Mouse (Mus musculus) spleen, adult 2 months (tissue): ENCODE results near the gene Gngt2. TPM values are rescaled to one million over a fixed set of nuclear protein-coding genes. Genes with fewer than 3 reads are reported as not detected.
A peak's percentile ranks its signal among the peaks of the same experiment; 100 is the strongest.

Experiments
- DNase-seq, 2 experiments: peaks; one replicate each; pipeline versions ENCODE4 v3.0.0 to v3.0.0-alpha.2; 2012 to 2021; ENCODE audit warnings: low spot score in 2 of 2, low read depth in 1 of 2
- H3K27ac ChIP-seq: fragments of 200-500 bp; 2 replicates; pipeline ENCODE4 v1.5.1; 2012; ENCODE audit warnings: low read length, inconsistent platforms; ENCODE audit not compliant: insufficient read depth
- H3K27me3 ChIP-seq: fragments of 200-500 bp; 2 replicates; pipeline ENCODE4 v1.6.1; 2012; ENCODE audit warnings: mild to moderate bottlenecking, moderate library complexity, low read length, inconsistent platforms; ENCODE audit not compliant: control insufficient read depth, insufficient read depth
- H3K36me3 ChIP-seq: fragments of 200-500 bp; 2 replicates; pipeline ENCODE4 v1.6.1; 2012; ENCODE audit warnings: mild to moderate bottlenecking, low read length, inconsistent platforms; ENCODE audit not compliant: control insufficient read depth, insufficient read depth
- H3K4me1 ChIP-seq: fragments of 200-500 bp; 2 replicates; pipeline ENCODE4 v1.6.1; 2011; ENCODE audit warnings: inconsistent platforms; ENCODE audit not compliant: control insufficient read depth, insufficient read depth, insufficient read length
- H3K4me3 ChIP-seq: fragments of 200-500 bp; 2 replicates; pipeline ENCODE4 v1.5.1; 2011; ENCODE audit warnings: mild to moderate bottlenecking, inconsistent platforms; ENCODE audit not compliant: insufficient read depth, insufficient read length; ENCODE audit errors: extremely low read depth
- CTCF ChIP-seq: fragments of 200-500 bp; IDR thresholded peaks from 2 replicates; pipeline ENCODE4 v1.5.1; 2011; ENCODE audit warnings: mild to moderate bottlenecking, inconsistent platforms; ENCODE audit not compliant: insufficient read depth, insufficient read length, insufficient replicate concordance; ENCODE audit errors: extremely low read depth
- POLR2A ChIP-seq: fragments of 200-500 bp; IDR thresholded peaks from 2 replicates; pipeline ENCODE4 v1.6.1; 2011; ENCODE audit warnings: low read depth, low read length, inconsistent platforms
- WGBS: fragments of 180-500 bp; shearing (Covaris S2); methylation state at CpG from one replicate; pipeline ENCODE4 v1.1.7; 2018; 5-methylcytosine and 5-hydroxymethylcytosine counted together
- polyA plus RNA-seq: library from polyadenylated mRNA; depleted of rRNA; stranded (reverse); fragments of >200 nt; gene quantifications from 2 replicates; pipeline ENCODE4 v1.2.3, GENCODE M21; 2012

Gngt2 gene
- polyA plus RNA-seq, 1 experiment = 30.4 TPM

DNA sequence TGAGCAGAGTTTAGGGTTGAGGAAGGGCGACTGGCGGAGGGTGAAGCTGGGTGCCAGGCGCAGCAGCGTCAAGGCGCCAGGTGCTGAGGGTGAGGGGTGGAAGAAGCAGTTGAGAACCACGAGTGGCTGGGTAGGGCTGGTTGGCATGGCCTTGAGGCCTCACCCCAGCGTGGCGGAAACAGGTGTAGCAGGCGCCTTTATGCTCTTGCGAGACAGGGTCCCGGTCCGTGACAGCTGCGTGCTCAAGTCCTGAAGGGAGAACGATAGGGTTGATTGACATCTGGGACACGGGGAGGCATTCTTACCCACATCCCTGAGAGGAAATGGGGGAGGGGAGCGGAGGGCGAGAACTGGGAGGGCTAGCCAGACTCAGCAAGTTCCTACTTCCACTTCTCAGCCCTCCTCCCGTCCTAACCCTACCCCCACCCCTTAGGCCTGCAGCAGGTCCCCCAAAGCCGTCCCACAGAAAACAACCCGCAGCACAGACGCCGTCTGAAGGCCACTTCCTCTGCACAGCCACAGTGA is 2.8 kb upstream of the Gngt2 start:
- peak; percentile 64 to 81 for DNase-seq
- WGBS = 4% methylated on average over 22 of the region's 22 CpGs
- no peaks in the 10 kb centered on the region for H3K27me3 ChIP-seq
- H3K36me3 ChIP-seq = peaks cover 17% of the 10 kb centered on the region
- peak overlapping the region; percentile 25; the same call in 1 of the 2 replicates for H3K4me3 ChIP-seq
- no peak for TF ChIP-seq CTCF
- no peak; the same call in 1 of the 2 replicates for TF ChIP-seq POLR2A
- peaks cover 72% of the 10 kb centered on the region for H3K4me1 ChIP-seq
- peak overlapping the region; percentile 90 for H3K27ac ChIP-seq

DNA sequence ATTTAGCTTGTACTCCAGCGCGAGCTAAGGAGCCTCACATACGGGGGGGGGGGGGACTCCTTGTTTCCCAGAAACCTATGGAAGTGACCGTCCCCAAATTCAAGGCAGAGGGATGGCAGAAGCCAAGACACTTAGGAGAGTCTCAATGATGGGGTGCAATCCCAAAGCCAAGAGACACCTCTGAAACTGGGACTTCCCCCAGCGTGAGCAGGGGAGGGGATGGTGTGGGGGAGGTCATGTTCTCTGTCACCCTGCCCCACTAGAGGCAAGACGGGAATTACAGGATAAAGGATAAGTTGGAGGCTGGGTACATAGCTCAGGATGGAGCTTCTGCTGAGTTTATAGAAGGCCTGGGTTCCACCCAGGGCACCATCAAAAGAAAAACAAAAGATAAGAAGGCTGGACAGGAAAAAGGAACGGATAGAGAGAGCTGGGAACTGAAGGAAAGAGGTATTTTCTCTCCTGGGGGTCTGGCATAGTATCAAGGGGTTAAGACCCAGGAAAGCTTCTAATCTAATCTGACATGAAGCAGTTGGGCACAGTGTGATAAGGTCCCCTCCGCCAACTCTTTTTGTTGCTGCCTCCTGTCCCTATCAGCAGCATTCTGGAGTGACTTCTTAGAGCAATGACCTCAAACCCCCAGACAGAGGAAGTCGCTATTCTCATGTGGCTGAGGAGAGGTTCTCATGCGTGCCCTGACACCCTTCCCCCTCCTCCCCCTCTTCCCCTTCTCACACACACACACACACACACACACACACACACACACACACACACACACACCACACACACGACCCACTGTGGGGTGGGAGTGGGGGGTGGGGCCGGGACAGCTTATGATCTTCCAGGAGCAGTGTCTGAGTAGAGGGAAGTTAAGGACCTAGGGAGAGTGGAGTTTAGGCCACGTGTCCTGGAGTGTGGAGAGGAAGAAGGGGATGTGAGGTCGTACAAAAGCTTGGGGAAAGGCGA is 2.0 kb upstream of the Gngt2 start:
- H3K36me3 ChIP-seq = peaks cover 17% of the 10 kb centered on the region
- H3K4me3 ChIP-seq = peak overlapping the region; percentile 25; the same call in 1 of the 2 replicates
- 3% methylated on average over 15 of the region's 15 CpGs for whole genome bisulfite sequencing
- peak overlapping the region; percentile 90 for H3K27ac ChIP-seq
- TF ChIP-seq POLR2A = no peak; the same call in 1 of the 2 replicates
- TF ChIP-seq CTCF = no peak
- peaks cover 66% of the 10 kb centered on the region for H3K4me1 ChIP-seq
- no peaks in the 10 kb centered on the region for H3K27me3 ChIP-seq
- peak; percentile 72 to 84 for DNase-seq

DNA sequence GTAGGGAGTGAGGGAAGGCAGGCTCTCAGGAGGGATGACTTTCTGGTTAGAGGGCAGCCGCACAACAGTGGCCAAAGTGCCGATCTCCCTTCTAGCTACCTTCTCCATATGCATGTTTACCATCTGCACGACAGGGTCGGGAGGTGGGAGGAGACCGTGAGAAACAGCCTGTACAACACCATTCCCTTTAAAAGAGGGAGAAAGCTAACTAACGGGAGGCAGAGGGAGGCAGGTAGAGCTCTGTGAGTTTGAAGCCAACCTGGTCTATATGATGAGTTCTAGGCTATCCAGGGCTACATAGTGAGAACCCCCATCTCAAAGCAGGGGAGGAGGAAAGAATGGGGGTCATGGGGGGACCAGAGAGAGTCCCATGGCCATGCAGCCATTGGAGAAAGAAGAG is 1.2 kb upstream of the Gngt2 start:
- DNase-seq = no peak
- peak overlapping the region; percentile 71 for H3K27ac ChIP-seq
- H3K4me3 ChIP-seq = no peak overlapping the region
- no peaks in the 10 kb centered on the region for H3K27me3 ChIP-seq
- peaks cover 61% of the 10 kb centered on the region for H3K4me1 ChIP-seq
- WGBS = 45% methylated on average over 6 of the region's 6 CpGs
- TF ChIP-seq CTCF = no peak
- TF ChIP-seq POLR2A = no peak
- peaks cover 17% of the 10 kb centered on the region for H3K36me3 ChIP-seq

DNA sequence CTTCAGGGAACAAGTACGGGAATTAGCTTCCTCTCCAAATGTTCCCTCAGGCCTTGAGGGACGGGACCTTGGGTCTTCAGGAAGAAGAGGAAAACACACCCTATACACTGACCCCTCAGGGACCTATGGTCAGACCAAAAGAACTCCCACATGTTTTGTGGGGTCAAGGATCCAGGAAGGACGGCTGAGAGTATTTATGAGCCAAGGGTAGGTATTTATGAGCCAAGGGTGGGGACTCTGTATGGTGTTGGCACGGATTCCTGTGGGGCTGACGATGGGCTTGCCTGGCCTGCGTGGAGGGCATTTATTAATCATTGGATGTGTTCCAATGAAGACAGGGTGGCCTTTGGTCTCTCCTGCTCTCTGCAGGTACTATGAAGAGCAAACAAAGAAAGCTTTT is 583 bp upstream of the Gngt2 start:
- 72% methylated on average over 6 of the region's 6 CpGs for WGBS
- H3K36me3 ChIP-seq = peaks cover 17% of the 10 kb centered on the region
- H3K4me3 ChIP-seq = no peak overlapping the region
- H3K27ac ChIP-seq = no peak overlapping the region
- no peak for DNase-seq
- H3K27me3 ChIP-seq = no peaks in the 10 kb centered on the region
- H3K4me1 ChIP-seq = peaks cover 55% of the 10 kb centered on the region; the same call in 1 of the 2 replicates
- TF ChIP-seq CTCF = no peak
- no peak for TF ChIP-seq POLR2A

DNA sequence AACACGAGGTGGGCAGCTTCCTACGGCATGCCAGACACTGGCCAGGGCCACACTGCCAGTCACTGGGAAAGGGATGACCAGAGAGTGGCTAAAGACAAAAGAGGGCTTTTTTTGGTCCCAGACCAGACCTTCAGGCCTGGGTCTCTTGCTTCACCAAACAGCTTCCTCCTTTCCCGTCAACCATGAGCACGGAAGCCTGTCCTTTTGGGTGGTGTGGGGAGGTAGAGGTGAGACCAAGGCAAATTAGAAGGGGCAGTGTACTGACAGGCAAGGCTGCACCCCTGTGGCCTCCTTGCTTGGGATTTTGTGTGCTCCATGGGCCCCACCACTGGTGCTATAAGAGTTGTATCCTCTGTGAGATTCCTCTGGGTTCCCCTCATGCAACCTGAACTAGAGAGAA is 1.6 kb downstream of the Gngt2 start:
- Histone ChIP-seq H3K27ac (peak overlapping the region; percentile 45), H3K36me3 (peaks cover 4% of the 10 kb centered on the region; the same call in 1 of the 2 replicates), H3K27me3 (no peaks in the 10 kb centered on the region), H3K4me3 (peak overlapping the region; percentile 6; the same call in 1 of the 2 replicates), H3K4me1 (peaks cover 50% of the 10 kb centered on the region; the same call in 1 of the 2 replicates)
- DNase-seq = peak in 1 of 2 experiments; percentile 36
- 35% methylated on average over 4 of the region's 4 CpGs for WGBS
- TF ChIP-seq CTCF (no peak), POLR2A (no peak)

DNA sequence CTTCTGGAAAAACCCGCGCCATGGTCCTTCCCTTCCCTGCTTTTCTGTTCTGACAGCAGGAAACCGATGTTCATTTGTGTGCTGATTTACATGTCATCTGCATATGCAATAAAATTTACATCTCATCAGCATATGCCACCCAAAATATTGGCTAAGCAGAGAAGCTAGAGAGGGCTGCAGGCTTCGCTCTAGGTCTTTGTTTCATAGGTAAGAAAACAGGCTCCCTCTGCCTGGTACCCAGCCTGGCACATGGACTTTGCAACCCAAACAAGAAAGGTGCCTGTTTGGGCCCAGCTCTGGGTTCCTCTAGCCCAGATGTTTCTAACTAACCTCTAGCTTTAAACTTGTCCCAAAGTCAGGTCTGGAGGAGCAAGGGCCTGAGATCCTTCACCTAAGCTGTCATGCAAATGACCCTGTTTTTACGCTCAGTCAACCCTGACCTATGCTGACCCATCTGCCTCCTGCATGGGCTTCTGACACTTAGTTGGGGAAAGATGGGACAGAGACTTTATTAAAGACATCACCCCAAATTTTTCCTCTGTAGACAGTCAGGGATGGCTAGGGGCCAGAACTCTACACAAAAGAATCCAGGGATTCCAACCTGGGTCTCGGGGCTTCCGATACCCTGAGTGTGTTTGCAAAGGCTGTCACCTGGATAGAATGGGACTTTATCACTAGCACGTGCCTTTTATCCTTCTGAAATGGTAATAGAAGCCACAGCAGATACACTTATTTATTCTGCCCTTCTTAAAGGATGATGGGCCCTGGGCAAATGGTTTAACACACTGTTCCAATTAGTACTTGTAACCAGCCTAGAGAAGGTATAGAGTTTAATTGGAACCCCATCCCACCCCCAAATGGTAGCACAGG is 2.2 kb downstream of the Gngt2 start:
- DNase-seq = no peak
- Histone ChIP-seq H3K4me3 (peak overlapping the region; percentile 6; the same call in 1 of the 2 replicates), H3K27me3 (no peaks in the 10 kb centered on the region), H3K4me1 (peaks cover 50% of the 10 kb centered on the region; the same call in 1 of the 2 replicates), H3K27ac (peak overlapping the region; percentile 45), H3K36me3 (peaks cover 4% of the 10 kb centered on the region; the same call in 1 of the 2 replicates)
- 51% methylated on average over 8 of the region's 8 CpGs for WGBS
- TF ChIP-seq CTCF (no peak), POLR2A (no peak)
